Mouse (Mus musculus) liver, embryonic 14.5 days (tissue): Measurements from ENCODE around the gene 4930516K23Rik. TPM values are rescaled to one million over a fixed set of nuclear protein-coding genes. Genes with fewer than 3 reads are reported as not detected.

Experiments used
- ATAC-seq: fragments of 200-750 bp; cut with Nextera tagmentation; 2 replicates; pipeline ENCODE4 v1.8.0; 2017; ENCODE audit warnings: moderate number of reproducible peaks, mild to moderate bottlenecking, moderate library complexity; ENCODE audit not compliant: insufficient read depth
- DNase-seq, 3 experiments: peaks; one replicate each; pipeline ENCODE4 v3.0.0-alpha.2; 2012 to 2013; ENCODE audit warnings: low read depth in 3 of 3, low spot score in 3 of 3
- H3K27ac ChIP-seq: fragments of 300-500 bp; sonication (generic); 2 replicates; pipeline ENCODE4 v1.5.1; 2014; ENCODE audit warnings: moderate library complexity, mild to moderate bottlenecking, control low read depth, inconsistent platforms
- H3K27me3 ChIP-seq: fragments of 300-500 bp; sonication (generic); 2 replicates; pipeline ENCODE4 v1.6.1; 2014; ENCODE audit warnings: mild to moderate bottlenecking, low read length, moderate library complexity; ENCODE audit not compliant: control insufficient read depth, insufficient read depth
- H3K36me3 ChIP-seq: fragments of 300-500 bp; sonication (generic); replicated peaks from 2 replicates; pipeline ENCODE4 v1.6.1; 2014; ENCODE audit warnings: low read depth; ENCODE audit not compliant: control insufficient read depth, insufficient read depth
- H3K4me1 ChIP-seq, 2 experiments: fragments of 200-500 bp in 1 of 2; fragments of 300-500 bp in 1 of 2; sonication (generic) in 1 of 2; replicated peaks; 2 replicates each; pipeline ENCODE4 v1.6.1; 2012 to 2014; ENCODE audit warnings: antibody characterized with exemption in 1 of 2, inconsistent platforms in 1 of 2, low read length in 1 of 2; ENCODE audit not compliant: control insufficient read depth in 2 of 2, insufficient read depth in 2 of 2
- H3K4me2 ChIP-seq: fragments of 300-500 bp; sonication (generic); 2 replicates; pipeline ENCODE4 v1.6.1; 2014; ENCODE audit warnings: low read depth, mild to moderate bottlenecking, control low read depth, moderate library complexity
- H3K4me3 ChIP-seq, 2 experiments: fragments of 200-500 bp in 1 of 2; fragments of 300-500 bp in 1 of 2; sonication (generic) in 1 of 2; 2 replicates each; pipeline ENCODE4 v1.5.1; 2012 to 2014; ENCODE audit warnings: low read depth in 2 of 2, low read length in 2 of 2, mild to moderate bottlenecking in 2 of 2, control low read depth in 1 of 2, inconsistent platforms in 1 of 2, moderate library complexity in 1 of 2; ENCODE audit not compliant: insufficient read depth in 1 of 2
- H3K9ac ChIP-seq: fragments of 300-500 bp; sonication (generic); replicated peaks from 2 replicates; pipeline ENCODE4 v1.6.1; 2014; ENCODE audit warnings: mild to moderate bottlenecking, control low read depth, moderate library complexity
- H3K9me3 ChIP-seq: fragments of 300-500 bp; sonication (generic); 2 replicates; pipeline ENCODE4 v1.6.1; 2016; ENCODE audit warnings: low read length, mixed read lengths; ENCODE audit not compliant: control insufficient read depth
- CTCF ChIP-seq: IDR thresholded peaks from 2 replicates; pipeline ENCODE4 v1.5.1; 2016; ENCODE audit warnings: antibody characterized with exemption, low read depth, control low read depth
- EP300 ChIP-seq: IDR thresholded peaks from 2 replicates; pipeline ENCODE4 v1.6.1; 2016; ENCODE audit warnings: antibody characterized with exemption, low read depth
- WGBS: fragments of 180-500 bp; shearing (Covaris S2); extraction: QIAGEN DNeasy Blood & Tissue Kit; methylation state at CpG from one replicate; pipeline ENCODE4 v1.1.7; 2014; ENCODE audit not compliant: insufficient replicate concordance; 5-methylcytosine and 5-hydroxymethylcytosine counted together
- polyA plus RNA-seq, 2 experiments: library from polyadenylated mRNA; depleted of rRNA in 1 of 2; stranded (reverse) in 1 of 2; unstranded in 1 of 2; fragments of >200 nt; fragmentation: Nextera tagmentation in 1 of 2; extraction: Ambion mirVana in 1 of 2; gene quantifications; 2 replicates each; pipeline versions ENCODE4 v1.2.1 to v1.2.3; 2012 to 2014

4930516K23Rik gene
- polyA plus RNA-seq, 2 experiments = not detected

DNA sequence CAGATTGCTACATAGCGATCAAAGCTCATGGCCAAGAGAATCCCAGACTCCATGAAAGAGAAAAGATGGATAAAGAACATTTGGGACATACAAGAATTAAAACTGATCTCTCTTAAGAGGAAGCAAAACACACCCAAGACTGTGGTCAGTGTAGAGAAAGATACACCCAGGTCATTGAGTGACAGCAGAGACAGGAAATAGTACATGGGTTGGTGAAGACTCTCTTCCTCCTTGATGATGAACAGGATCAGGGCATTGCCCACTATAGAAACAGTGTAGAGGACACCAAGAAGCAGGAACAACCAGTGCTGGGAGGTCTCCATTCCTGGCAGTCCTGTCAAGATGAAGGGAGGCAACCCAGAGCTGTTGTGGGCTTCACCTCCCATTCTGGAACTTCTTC is 2.0 kb downstream of the 4930516K23Rik start:
- Histone ChIP-seq H3K36me3 (no peaks in the 10 kb centered on the region), H3K4me1 (no peaks in the 10 kb centered on the region), H3K27me3 (no peaks in the 10 kb centered on the region), H3K4me3 (no peak overlapping the region), H3K9ac (no peak overlapping the region), H3K27ac (no peak overlapping the region), H3K9me3 (no peaks in the 10 kb centered on the region), H3K4me2 (no peak overlapping the region)
- WGBS = 71% methylated on average over 1 of the region's 1 CpGs
- ATAC-seq (no peak), DNase-seq (no peak)
- TF ChIP-seq EP300 (no peak), CTCF (no peak)

GRCm38 (mm10) chr7:104052566-104052965 is 8.7 kb downstream of the 4930516K23Rik start, which contains the start of gene Olfr642:
Gene Olfr642 (minus strand): TSS chr7:104052666.
- TF ChIP-seq EP300 = no peak
- no peak for TF ChIP-seq CTCF
- Histone ChIP-seq H3K9me3 (no peaks in the 10 kb centered on the region), H3K27ac (no peak within 1 kb of the TSS), H3K9ac (no peak within 1 kb of the TSS), H3K4me2 (no peak within 1 kb of the TSS), H3K4me3 (no peak within 1 kb of the TSS), H3K4me1 (no peaks in the 10 kb centered on the region), H3K27me3 (no peaks in the 10 kb centered on the region), H3K36me3 (no peaks in the 10 kb centered on the region)
- DNase-seq = no peak
- WGBS = 56% methylated on average over 1 of the region's 1 CpGs
- no peak for ATAC-seq

- no peak for TF ChIP-seq EP300
- no peak for TF ChIP-seq CTCF
- Histone ChIP-seq H3K4me3 (no peak overlapping the region), H3K27me3 (no peaks in the 10 kb centered on the region), H3K9ac (no peak overlapping the region), H3K9me3 (no peaks in the 10 kb centered on the region), H3K27ac (no peak overlapping the region), H3K4me1 (no peaks in the 10 kb centered on the region), H3K4me2 (no peak overlapping the region), H3K36me3 (no peaks in the 10 kb centered on the region)
- no peak for DNase-seq
- no peak for ATAC-seq
- WGBS = 64% methylated on average over 4 of the region's 4 CpGs
These were observed 10.5 kb downstream of the 4930516K23Rik start for GRCm38 (mm10) chr7:104050745-104051144.

DNA sequence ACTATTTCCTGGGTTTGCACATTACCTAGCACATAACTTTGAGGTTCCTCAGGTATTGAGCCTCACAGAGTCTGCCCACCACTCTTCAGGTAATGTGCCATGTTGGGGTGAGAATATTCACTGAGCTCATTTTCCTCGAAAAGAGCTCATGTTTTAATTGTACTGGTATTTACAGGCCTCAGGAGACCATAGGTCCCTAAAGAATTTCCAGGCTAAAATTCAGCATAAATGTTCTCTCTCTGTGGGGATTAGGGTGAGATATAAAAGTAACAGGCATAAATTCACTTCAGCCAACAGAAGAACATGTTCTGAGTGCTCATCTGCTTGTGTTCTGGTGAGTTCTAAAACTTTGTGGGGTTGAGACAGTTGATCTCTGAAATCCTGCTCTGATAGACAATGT is 26.1 kb downstream of the 4930516K23Rik start, which contains the start of gene Olfr641:
Olfr641 (plus strand) TSS at position 301 of the 400 bp plus-strand sequence.
- ATAC-seq (no peak), DNase-seq (no peak)
- no peaks in the 10 kb centered on the region for H3K4me1 ChIP-seq
- TF ChIP-seq CTCF (no peak), EP300 (no peak)
- no peak within 1 kb of the TSS for H3K4me3 ChIP-seq
- H3K27ac ChIP-seq = no peak within 1 kb of the TSS
- H3K36me3 ChIP-seq = no peaks in the 10 kb centered on the region
- H3K9ac ChIP-seq = no peak within 1 kb of the TSS
- no peaks in the 10 kb centered on the region for H3K9me3 ChIP-seq
- H3K27me3 ChIP-seq = no peaks in the 10 kb centered on the region
- H3K4me2 ChIP-seq = no peak within 1 kb of the TSS
- WGBS = 36% methylated on average over 1 of the region's 1 CpGs

DNA sequence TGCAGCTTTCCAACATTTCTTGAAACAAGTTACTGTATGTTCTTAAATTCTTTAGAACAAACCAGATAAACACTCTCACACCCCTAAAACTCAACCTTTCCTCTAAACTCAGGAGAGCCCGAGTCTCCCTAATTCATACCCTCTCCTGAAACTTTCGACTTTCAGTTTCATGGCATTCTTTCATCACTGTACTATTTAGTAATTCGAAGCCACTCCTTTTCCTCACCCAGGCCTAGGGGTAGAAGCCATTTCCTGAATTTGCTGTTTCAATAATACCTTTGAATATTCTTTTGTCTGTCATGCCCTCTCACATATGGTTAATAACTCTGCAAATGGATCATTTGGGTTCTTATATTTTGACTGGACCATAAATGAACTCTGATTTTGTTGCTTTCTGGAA is 34.3 kb downstream of the 4930516K23Rik start:
- H3K36me3 ChIP-seq = no peaks in the 10 kb centered on the region
- DNase-seq (no peak), ATAC-seq (no peak)
- no peak overlapping the region for H3K4me2 ChIP-seq
- H3K9ac ChIP-seq = no peak overlapping the region
- no peak for TF ChIP-seq EP300
- no peak for TF ChIP-seq CTCF
- no peaks in the 10 kb centered on the region for H3K27me3 ChIP-seq
- H3K9me3 ChIP-seq = no peaks in the 10 kb centered on the region
- WGBS = 51% methylated on average over 3 of the region's 3 CpGs
- no peak overlapping the region for H3K27ac ChIP-seq
- H3K4me3 ChIP-seq = no peak overlapping the region
- H3K4me1 ChIP-seq = no peaks in the 10 kb centered on the region
